Mouse (Mus musculus) myocyte (in vitro differentiated cells): Measurements from ENCODE around the gene Nat8f2.

Source experiments
- CEBPB ChIP-seq: IDR thresholded peaks from 2 replicates; pipeline ENCODE4 v1.6.1; 2011; ENCODE audit warnings: mild to moderate bottlenecking, moderate library complexity; ENCODE audit not compliant: poor library complexity, insufficient read depth, severe bottlenecking
- POLR2A ChIP-seq: IDR thresholded peaks from one replicate; pipeline ENCODE4 v1.6.1; 2011; ENCODE audit warnings: low read depth, mild to moderate bottlenecking, control low read depth, moderate library complexity; ENCODE audit not compliant: insufficient read length
- SRF ChIP-seq: IDR thresholded peaks from one replicate; pipeline ENCODE4 v1.6.1; 2011; ENCODE audit warnings: low read depth; ENCODE audit not compliant: control insufficient read depth, insufficient read length
- USF1 ChIP-seq: IDR thresholded peaks from one replicate; pipeline ENCODE4 v1.6.1; 2011; ENCODE audit warnings: low read depth, mild to moderate bottlenecking, control low read depth, moderate library complexity

GRCm38 (mm10) chr6:85909704-85910103 is 40.7 kb upstream of the Nat8f2 start:
- TF ChIP-seq SRF (no peak), CEBPB (no peak), USF1 (no peak), POLR2A (no peak)
